Mouse (Mus musculus) myocyte (in vitro differentiated cells): ENCODE data around the gene Tk2.

Source experiments
- CEBPB ChIP-seq: IDR thresholded peaks from 2 replicates; pipeline ENCODE4 v1.6.1; 2011; ENCODE audit warnings: mild to moderate bottlenecking, moderate library complexity; ENCODE audit not compliant: poor library complexity, insufficient read depth, severe bottlenecking
- MAX ChIP-seq: IDR thresholded peaks from one replicate; pipeline ENCODE4 v1.6.1; 2011; ENCODE audit warnings: low read depth, mild to moderate bottlenecking, control low read depth
- POLR2A ChIP-seq: IDR thresholded peaks from one replicate; pipeline ENCODE4 v1.6.1; 2011; ENCODE audit warnings: low read depth, mild to moderate bottlenecking, control low read depth, moderate library complexity; ENCODE audit not compliant: insufficient read length
- REST ChIP-seq: IDR thresholded peaks from one replicate; pipeline ENCODE4 v1.6.1; 2011; ENCODE audit warnings: mild to moderate bottlenecking, control low read depth, moderate library complexity; ENCODE audit not compliant: insufficient read depth, insufficient read length
- TCF12 ChIP-seq: IDR thresholded peaks from one replicate; pipeline ENCODE4 v1.6.1; 2011; ENCODE audit warnings: mild to moderate bottlenecking, control low read depth; ENCODE audit not compliant: poor library complexity, insufficient read depth, severe bottlenecking
- USF1 ChIP-seq: IDR thresholded peaks from one replicate; pipeline ENCODE4 v1.6.1; 2011; ENCODE audit warnings: low read depth, mild to moderate bottlenecking, control low read depth, moderate library complexity

GRCm38 (mm10) chr8:104177054-104177453 lies 71.3 kb downstream of the Tk2 start:
- TF ChIP-seq POLR2A: no peak
- no peak for TF ChIP-seq USF1
- TF ChIP-seq MAX: no peak
- TF ChIP-seq REST: no peak
- no peak for TF ChIP-seq TCF12
- TF ChIP-seq CEBPB: no peak
